Mouse (Mus musculus) gastrocnemius, postnatal 14 days (tissue): ENCODE results near the gene Defa17. TPM values are rescaled to one million over a fixed set of nuclear protein-coding genes. Genes with fewer than 3 reads are reported as not detected.
"Not testable (repeated sequence)": the region's sequence is repeated elsewhere in the genome, so short reads cannot be mapped to it uniquely, and the experiment has no call there.

Experiments
- DNase-seq: peaks from one replicate; pipeline ENCODE4 v3.0.0; 2021; ENCODE audit warnings: mixed read lengths
- intact Hi-C: fragments of 180-260 bp; cut with DNase I; formaldehyde crosslinking; loops from one replicate; pipeline ENCODE4 v1.15.1; 2025; ENCODE audit warnings: low total_unique reads
- long read RNA-seq, 2 experiments: library from polyadenylated mRNA; stranded (forward); transcript quantifications; one replicate each; pipeline ENCODE4 v2.0.0; 2021
- total RNA-seq, 2 experiments: library from RNA; stranded (reverse); gene quantifications; 2 replicates each; pipeline ENCODE4 v1.2.3; 2021

Defa17 gene
- total RNA-seq = not detected
- long read RNA-seq, experiment 1 = 0 reads
- long read RNA-seq, experiment 2 = 0 reads

DNA sequence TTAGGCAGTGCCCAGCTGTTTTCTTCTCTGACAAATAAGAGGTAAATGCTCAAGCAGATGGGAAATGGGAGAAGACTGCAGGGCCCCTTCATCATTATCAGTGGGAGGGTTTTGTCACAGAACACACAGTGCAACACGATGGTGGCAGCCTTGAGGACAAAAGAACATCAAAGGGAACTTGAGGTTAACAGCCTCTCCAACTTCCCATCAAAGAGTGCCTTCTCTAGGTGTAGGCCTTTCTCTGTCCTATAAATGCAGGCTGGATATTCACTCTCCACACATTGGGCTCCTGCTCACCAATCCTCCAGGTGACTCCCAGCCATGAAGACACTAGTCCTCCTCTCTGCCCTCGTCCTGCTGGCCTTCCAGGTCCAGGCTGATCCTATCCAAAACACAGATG is at the start of gene Defa17:
TSS of gene Defa17 (plus strand) at position 301 of the 400 bp plus-strand sequence.
- DNase-seq, intact Hi-C loops: not testable (repeated sequence)

DNA sequence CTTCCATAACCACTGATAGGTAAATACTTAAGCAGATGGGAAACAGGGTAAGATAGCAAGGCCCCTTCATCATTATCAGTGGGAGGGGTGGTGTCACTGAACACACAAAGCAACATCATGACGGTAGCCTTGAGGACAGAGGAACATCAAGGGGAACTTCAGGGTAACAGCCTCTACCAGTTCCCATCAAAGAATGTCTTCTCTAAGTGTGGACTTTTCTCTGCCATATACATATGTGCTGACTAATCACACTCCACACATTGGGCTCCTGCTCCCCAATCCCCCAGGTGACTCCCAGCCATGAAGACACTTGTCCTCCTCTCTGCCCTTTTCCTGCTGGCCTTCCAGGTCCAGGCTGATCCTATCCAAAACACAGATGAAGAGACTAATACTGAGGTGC is 37.7 kb upstream of the Defa17 start, which contains the start of gene Defa26:
TSS of gene Defa26 (plus strand) at position 301 of the 400 bp plus-strand sequence.
- intact Hi-C loops, DNase-seq: not testable (repeated sequence)

DNA sequence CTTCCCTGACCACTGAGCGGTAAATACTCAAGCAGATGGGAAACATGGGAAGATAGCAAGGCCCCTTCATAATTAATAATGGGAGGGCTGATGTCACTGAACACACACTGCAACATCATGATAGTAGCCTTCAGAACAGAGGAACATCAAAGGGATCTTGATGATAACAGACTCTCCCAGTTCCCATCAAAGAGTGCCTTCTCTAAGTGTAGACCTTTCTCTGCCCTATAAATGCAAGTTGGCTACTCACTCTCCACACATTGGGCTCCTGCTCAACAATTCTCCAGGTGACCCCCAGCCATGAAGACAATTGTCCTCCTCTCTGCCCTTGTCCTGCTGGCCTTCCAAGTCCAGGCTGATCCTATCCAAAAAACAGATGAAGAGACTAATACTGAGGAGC is 9.9 kb downstream of the Defa17 start, which contains the start of gene Defa34:
TSS of gene Defa34 (plus strand) at position 301 of the 400 bp plus-strand sequence.
- DNase-seq, intact Hi-C loops: not testable (repeated sequence)

DNA sequence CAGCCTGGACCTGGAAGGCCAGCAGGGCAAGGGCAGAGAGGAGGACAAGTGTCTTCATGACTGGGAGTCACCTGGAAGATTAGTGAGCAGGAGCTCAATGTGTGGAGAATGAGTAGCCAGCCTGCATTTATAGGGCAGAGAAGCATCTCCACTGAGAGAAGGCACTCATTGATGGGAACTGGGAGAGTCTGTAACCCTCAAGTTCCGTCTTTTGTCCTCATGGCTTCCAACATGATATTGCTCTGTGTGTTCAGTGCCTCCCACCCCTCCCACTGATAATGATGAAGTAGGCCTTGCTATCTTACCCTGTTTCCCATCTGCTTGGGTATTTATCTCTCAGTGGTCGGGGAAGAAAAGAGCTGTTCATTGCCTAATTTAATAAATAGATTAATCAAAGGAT is 48.0 kb downstream of the Defa17 start, which contains the start of gene AY761184:
TSS of gene AY761184 (minus strand) at position 101 of the 400 bp plus-strand sequence.
- DNase-seq, intact Hi-C loops: not testable (repeated sequence)

Other genes with a start within 250 kb of the Defa17 start
- not detected for gene Defa36, start 228.4 kb upstream of the Defa17 start, total RNA-seq
- gene Gm7849, start 199.2 kb upstream of the Defa17 start, total RNA-seq = not detected
- not detected for gene Defa20, start 146.5 kb upstream of the Defa17 start, total RNA-seq
- gene Defa32, start 126.7 kb upstream of the Defa17 start, total RNA-seq = not detected
- gene Defa37, start 90.4 kb upstream of the Defa17 start, total RNA-seq = not detected
- not detected for gene Defa28, start 72.8 kb upstream of the Defa17 start, total RNA-seq
- gene Gm7861, start 61.3 kb upstream of the Defa17 start, total RNA-seq = not detected
- gene Defa26, start 37.6 kb upstream of the Defa17 start, total RNA-seq = not detected
- gene Defa34, start 10.0 kb downstream of the Defa17 start, total RNA-seq = not detected
- not detected for gene AY761184, start 47.9 kb downstream of the Defa17 start, total RNA-seq
- not detected for gene Defa24, start 78.7 kb downstream of the Defa17 start, total RNA-seq
- not detected for gene Defb50, start 167.8 kb downstream of the Defa17 start, total RNA-seq
- gene Defb2, start 184.1 kb downstream of the Defa17 start, total RNA-seq = not detected
- not detected for gene Defb10, start 203.1 kb downstream of the Defa17 start, total RNA-seq
- gene Defb9, start 229.6 kb downstream of the Defa17 start, total RNA-seq = not detected